Mouse (Mus musculus) forebrain, embryonic 14.5 days (tissue): Measurements from ENCODE around the gene Gabrg2. TPM values are rescaled to one million over a fixed set of nuclear protein-coding genes. Genes with fewer than 3 reads are reported as not detected.

ENCODE experiments used
- ATAC-seq: fragments of 200-750 bp; cut with Nextera tagmentation; 2 replicates; pipeline ENCODE4 v1.8.0; 2017; ENCODE audit warnings: mild to moderate bottlenecking, moderate library complexity
- DNase-seq: peaks from one replicate; pipeline ENCODE4 v3.0.0-alpha.2; 2015; ENCODE audit warnings: low spot score
- H3K27ac ChIP-seq: fragments of 300-500 bp; sonication (generic); 2 replicates; pipeline ENCODE4 v1.5.1; 2014; ENCODE audit warnings: low read depth, mild to moderate bottlenecking, control low read depth, low read length, moderate library complexity
- H3K27me3 ChIP-seq: fragments of 300-500 bp; sonication (generic); replicated peaks from 2 replicates; pipeline ENCODE4 v1.6.1; 2014; ENCODE audit warnings: low read length, control low read depth, mixed read lengths; ENCODE audit not compliant: control insufficient read depth, insufficient read depth
- H3K36me3 ChIP-seq: fragments of 300-500 bp; sonication (generic); 2 replicates; pipeline ENCODE4 v1.6.1; 2014; ENCODE audit warnings: low read length, control low read depth; ENCODE audit not compliant: control insufficient read depth, insufficient read depth
- H3K4me1 ChIP-seq: fragments of 300-500 bp; sonication (generic); 2 replicates; pipeline ENCODE4 v1.6.1; 2014; ENCODE audit warnings: antibody characterized with exemption, low read length, control low read depth; ENCODE audit not compliant: control insufficient read depth, insufficient read depth
- H3K4me2 ChIP-seq: fragments of 300-500 bp; sonication (generic); 2 replicates; pipeline ENCODE4 v1.6.1; 2014; ENCODE audit warnings: mild to moderate bottlenecking, control low read depth, low read length
- H3K4me3 ChIP-seq: fragments of 300-500 bp; sonication (generic); 2 replicates; pipeline ENCODE4 v1.5.1; 2014; ENCODE audit warnings: low read depth, low read length, control low read depth
- H3K9ac ChIP-seq: fragments of 300-500 bp; sonication (generic); 2 replicates; pipeline ENCODE4 v1.6.1; 2014; ENCODE audit warnings: mild to moderate bottlenecking, low read length, control low read depth, moderate library complexity
- H3K9me3 ChIP-seq: fragments of 300-500 bp; sonication (generic); replicated peaks from 2 replicates; pipeline ENCODE4 v1.6.1; 2016; ENCODE audit warnings: low read length, control low read depth, mixed read lengths; ENCODE audit not compliant: control insufficient read depth
- WGBS: fragments of 180-500 bp; shearing (Covaris S2); extraction: QIAGEN DNeasy Blood & Tissue Kit; methylation state at CpG from one replicate; pipeline ENCODE4 v1.1.7; 2014; 5-methylcytosine and 5-hydroxymethylcytosine counted together
- polyA plus RNA-seq: library from polyadenylated mRNA; unstranded; fragments of >200 nt; fragmentation: Nextera tagmentation; extraction: Ambion mirVana; gene quantifications from 2 replicates; pipeline ENCODE4 v1.2.1, GENCODE M21; 2014

The Gabrg2 gene
- 74.3 and 93.7 TPM in 2 replicates for polyA plus RNA-seq

DNA sequence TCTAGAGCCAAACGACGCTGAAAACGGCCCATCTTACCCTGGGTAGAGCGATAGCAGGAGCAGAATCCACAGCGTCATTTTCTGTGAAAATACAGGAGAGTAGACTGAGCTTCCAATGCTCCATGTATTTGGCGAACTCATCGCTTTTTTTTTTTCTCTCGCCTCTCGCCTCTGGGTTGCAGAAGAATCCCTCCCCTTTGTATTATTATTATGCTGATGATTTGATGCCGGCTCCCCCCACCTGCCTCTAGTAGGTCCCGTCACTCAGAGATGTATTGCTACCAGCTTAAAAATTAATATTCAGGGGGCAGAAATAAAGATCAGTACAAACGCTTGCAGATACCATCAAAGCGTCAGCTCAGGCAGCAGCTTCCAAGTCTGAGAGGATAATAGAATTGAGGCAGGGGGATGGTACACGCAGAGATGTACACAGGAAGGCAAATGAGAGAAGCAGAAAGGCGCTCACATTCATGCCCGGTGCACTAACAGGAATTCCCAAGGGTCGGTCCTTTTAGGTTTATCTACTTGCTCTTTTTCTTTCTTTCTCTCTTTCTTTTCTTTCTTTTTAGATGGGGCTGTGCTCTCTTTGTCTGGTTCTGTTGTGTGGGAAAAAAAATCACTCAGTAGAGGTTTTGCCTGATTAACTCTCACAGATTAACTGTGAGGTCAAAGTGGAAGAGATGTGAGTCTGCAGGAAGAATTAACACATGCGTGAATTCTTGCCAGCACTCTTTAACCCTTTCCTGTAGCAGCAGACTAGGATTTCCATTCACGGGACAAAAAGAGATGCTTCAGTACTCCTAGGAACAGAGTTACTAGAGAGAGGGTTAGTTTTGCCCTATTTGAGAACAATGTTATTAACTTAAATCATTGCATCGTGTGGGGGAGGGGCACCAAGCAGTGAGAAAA, at the start of gene Gabrg2:
Gabrg2 (minus strand) TSS at position 668 of the 909 bp plus-strand sequence.
- H3K9ac ChIP-seq: peak within 1 kb of the TSS; percentile 75
- peak within 1 kb of the TSS; percentile 45 for H3K4me3 ChIP-seq
- WGBS: 2% methylated on average over 20 of the region's 20 CpGs
- no peaks in the 10 kb centered on the region for H3K27me3 ChIP-seq
- H3K27ac ChIP-seq: peak within 1 kb of the TSS; percentile 94
- peak within 1 kb of the TSS; percentile 53 for H3K4me2 ChIP-seq
- DNase-seq (peak; percentile 82), ATAC-seq (peak; percentile 86)
- H3K36me3 ChIP-seq: no peaks in the 10 kb centered on the region
- H3K9me3 ChIP-seq: no peaks in the 10 kb centered on the region
- H3K4me1 ChIP-seq: no peaks in the 10 kb centered on the region

DNA sequence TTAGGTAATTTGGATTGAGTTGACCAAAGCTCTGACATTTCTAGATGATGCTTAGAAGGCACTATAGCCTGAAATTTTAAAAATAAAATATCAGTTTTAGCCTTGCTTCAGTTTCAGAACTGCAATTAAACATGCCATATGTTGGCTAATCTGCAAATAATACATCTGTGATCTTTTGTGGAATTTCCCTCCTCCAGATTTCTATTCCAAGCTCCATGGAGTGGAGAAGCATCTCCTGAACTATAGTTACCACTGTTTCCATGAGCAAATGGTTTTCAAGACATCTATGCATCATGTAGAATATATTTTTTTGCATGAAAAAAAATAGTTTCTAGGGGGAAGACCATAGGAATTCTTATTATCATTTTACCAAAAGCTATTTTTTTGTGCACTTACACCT, 47.5 kb upstream of the Gabrg2 start:
- no peaks in the 10 kb centered on the region for H3K4me1 ChIP-seq
- H3K27me3 ChIP-seq: no peaks in the 10 kb centered on the region
- no peak overlapping the region for H3K27ac ChIP-seq
- H3K4me3 ChIP-seq: no peak overlapping the region
- ATAC-seq (no peak), DNase-seq (no peak)
- no peaks in the 10 kb centered on the region for H3K9me3 ChIP-seq
- H3K4me2 ChIP-seq: no peak overlapping the region
- no peaks in the 10 kb centered on the region for H3K36me3 ChIP-seq
- H3K9ac ChIP-seq: no peak overlapping the region

DNA sequence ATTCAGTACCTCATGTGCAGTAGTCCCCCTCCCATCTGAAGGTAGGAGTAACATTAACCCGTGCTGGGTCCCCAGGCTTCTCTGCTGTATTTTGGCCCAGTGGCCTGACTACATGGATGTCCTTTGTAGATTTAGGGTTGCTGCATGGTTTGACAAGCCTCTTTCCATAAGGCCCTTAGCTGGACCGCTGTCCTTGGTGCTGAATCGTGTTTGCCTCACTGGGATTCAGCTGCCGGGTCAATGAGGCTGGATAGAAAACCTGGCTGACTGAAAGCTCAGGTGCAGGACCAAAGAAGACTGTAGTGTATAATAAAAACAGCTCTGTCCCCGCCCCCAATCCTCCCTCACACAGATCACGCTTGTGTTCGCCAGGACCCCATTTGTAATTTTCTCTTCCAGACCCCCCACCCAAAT, 1.2 kb downstream of the Gabrg2 start:
- peak; percentile 76 for ATAC-seq
- no peaks in the 10 kb centered on the region for H3K9me3 ChIP-seq
- H3K9ac ChIP-seq: peak overlapping the region; percentile 75
- WGBS: 1% methylated on average over 7 of the region's 7 CpGs
- H3K4me1 ChIP-seq: no peaks in the 10 kb centered on the region
- no peaks in the 10 kb centered on the region for H3K36me3 ChIP-seq
- H3K4me3 ChIP-seq: peak overlapping the region; percentile 45
- DNase-seq: peak; percentile 83
- peak overlapping the region; percentile 53 for H3K4me2 ChIP-seq
- peak overlapping the region; percentile 94 for H3K27ac ChIP-seq
- no peaks in the 10 kb centered on the region for H3K27me3 ChIP-seq

DNA sequence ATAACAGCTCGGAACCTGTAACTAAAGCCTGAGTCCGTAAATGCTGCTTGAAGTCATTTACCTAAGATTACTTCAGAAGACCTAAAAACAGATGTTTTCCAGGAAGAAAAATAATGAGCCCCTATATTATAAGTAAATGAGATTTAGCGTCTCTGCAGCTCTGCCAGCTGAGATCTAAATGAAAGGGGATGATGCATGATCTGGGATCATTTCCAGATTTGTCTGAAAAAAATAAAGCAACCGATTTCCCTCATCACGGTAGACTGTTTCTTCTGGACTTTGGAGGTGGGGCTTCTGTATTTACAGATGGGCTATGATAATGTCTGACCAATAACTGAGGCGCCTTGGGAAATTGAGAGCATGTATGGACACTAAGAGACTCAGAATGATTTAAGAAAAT, 20.5 kb downstream of the Gabrg2 start:
- DNase-seq (peak; percentile 42), ATAC-seq (no peak)
- no peaks in the 10 kb centered on the region for H3K4me1 ChIP-seq
- no peak overlapping the region for H3K4me3 ChIP-seq
- no peak overlapping the region for H3K27ac ChIP-seq
- 60% methylated on average over 6 of the region's 6 CpGs for WGBS
- no peaks in the 10 kb centered on the region for H3K36me3 ChIP-seq
- no peak overlapping the region for H3K4me2 ChIP-seq
- no peaks in the 10 kb centered on the region for H3K27me3 ChIP-seq
- H3K9me3 ChIP-seq: no peaks in the 10 kb centered on the region
- H3K9ac ChIP-seq: no peak overlapping the region

DNA sequence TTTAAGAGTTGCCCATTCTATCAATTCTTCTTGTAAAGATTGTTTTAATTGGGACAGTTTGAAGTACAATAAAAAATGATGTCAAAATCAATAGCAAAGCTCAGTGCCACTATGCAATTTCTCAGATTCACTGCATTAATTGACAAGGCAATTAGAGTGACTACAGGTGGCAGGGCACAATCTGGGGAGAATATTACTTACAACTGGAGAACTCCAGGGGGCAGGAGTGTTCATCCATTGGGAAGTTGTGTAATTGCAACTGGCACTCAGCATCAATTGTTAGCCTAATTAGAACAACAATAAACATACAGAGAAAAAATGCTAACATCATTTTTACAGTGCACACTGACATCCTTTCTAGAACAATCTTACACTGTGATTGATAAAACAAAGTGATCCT, 32.1 kb downstream of the Gabrg2 start:
- Histone ChIP-seq H3K27ac (no peak overlapping the region), H3K9ac (no peak overlapping the region), H3K36me3 (no peaks in the 10 kb centered on the region), H3K4me2 (no peak overlapping the region), H3K4me1 (no peaks in the 10 kb centered on the region), H3K27me3 (no peaks in the 10 kb centered on the region), H3K4me3 (no peak overlapping the region), H3K9me3 (no peaks in the 10 kb centered on the region)
- peak; percentile 44 for DNase-seq
- no peak; the same call in 1 of the 2 replicates for ATAC-seq

DNA sequence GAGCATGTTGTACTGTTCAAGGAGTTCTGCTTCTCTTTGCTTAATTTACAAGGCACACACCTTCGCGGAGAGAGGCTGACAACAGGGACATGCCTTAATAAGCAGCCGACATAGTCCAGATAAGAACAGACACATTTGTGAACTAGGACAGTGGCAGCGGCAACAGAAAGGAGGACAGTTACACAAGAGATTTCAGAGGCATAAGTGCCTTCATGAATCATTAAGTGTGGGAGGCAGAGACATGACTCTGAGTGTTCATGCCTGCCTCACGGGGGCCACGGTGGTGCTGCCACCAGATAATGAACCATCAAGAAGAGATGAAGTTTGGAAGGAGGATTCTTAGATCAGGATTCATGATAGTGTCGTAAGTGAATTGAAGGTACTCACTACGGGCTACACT, 38.0 kb downstream of the Gabrg2 start:
- DNase-seq: no peak
- no peaks in the 10 kb centered on the region for H3K36me3 ChIP-seq
- WGBS: 94% methylated on average over 8 of the region's 8 CpGs

DNA sequence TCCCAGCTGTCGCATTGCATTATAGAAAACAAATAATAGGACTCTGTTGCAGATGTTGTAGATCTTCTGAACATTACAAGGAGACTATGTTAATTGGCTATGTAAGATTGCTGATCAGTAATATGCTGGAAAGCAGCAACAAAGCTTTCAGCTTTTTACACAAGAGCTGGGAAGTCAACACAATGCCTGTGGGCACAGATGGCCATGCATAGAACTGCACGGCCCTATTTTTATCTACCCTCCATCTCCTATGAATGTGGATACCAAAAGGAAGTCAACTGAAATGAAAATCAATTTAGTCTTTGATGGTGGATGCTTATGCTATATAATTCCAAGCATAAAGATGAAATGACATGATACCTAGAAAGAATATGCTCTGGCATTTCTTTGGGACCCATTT, 47.1 kb downstream of the Gabrg2 start:
- Histone ChIP-seq H3K36me3 (no peaks in the 10 kb centered on the region), H3K4me1 (no peaks in the 10 kb centered on the region), H3K9me3 (no peaks in the 10 kb centered on the region), H3K4me3 (no peak overlapping the region), H3K9ac (no peak overlapping the region), H3K27me3 (no peaks in the 10 kb centered on the region), H3K4me2 (no peak overlapping the region), H3K27ac (no peak overlapping the region)
- WGBS: 84% methylated on average over 2 of the region's 2 CpGs
- ATAC-seq: no peak
- no peak for DNase-seq

More for the DNA sequence above, 38.0 kb downstream of the Gabrg2 start:
- Histone ChIP-seq H3K9ac (no peak overlapping the region), H3K27me3 (no peaks in the 10 kb centered on the region), H3K9me3 (no peaks in the 10 kb centered on the region), H3K4me1 (no peaks in the 10 kb centered on the region), H3K4me2 (no peak overlapping the region), H3K4me3 (no peak overlapping the region), H3K27ac (no peak overlapping the region)
- ATAC-seq: no peak

DNA sequence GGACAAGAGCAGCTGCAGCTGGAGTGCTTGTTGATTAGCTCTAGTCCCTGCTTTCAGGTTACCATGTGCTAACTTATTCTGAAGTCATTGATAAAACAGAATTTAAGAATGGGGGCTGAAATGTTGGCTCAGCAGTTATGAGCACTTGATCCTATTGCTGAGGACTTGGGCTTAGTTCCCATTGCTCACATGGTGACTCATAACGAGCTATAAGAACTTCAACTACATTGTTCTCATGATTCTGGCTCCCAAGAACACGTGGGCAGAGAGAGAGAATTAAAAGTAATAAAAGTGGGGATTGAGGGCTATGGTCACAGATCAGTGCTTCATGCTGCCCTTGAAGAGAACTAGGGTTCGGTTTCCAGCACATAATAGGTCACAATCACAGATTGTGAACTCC, 48.8 kb downstream of the Gabrg2 start:
- no peak overlapping the region for H3K4me2 ChIP-seq
- H3K4me3 ChIP-seq: no peak overlapping the region
- H3K36me3 ChIP-seq: no peaks in the 10 kb centered on the region
- no peaks in the 10 kb centered on the region for H3K9me3 ChIP-seq
- ATAC-seq (no peak), DNase-seq (no peak)
- no peak overlapping the region for H3K27ac ChIP-seq
- H3K4me1 ChIP-seq: no peaks in the 10 kb centered on the region
- no peaks in the 10 kb centered on the region for H3K27me3 ChIP-seq
- no peak overlapping the region for H3K9ac ChIP-seq
- 37% methylated on average over 3 of the region's 3 CpGs for WGBS

DNA sequence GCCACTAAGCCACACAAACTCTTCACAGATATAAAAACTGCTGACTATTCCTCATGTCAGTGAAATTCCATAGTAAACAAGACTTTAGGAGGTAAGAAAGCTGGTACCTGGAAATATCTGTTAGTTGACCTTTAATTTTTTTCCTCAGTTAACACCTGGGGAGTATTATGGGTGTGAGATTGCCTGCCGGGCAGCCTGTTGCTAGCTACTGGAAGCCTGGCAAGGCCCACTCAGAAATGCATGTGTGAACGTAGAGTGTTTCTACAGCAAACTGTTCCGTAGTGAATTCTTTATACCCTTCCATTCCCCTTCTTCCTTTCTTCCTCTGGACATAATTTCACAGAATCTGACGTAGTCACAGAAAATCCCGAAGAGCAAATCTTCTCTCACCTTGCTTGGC, 55.2 kb downstream of the Gabrg2 start:
- Histone ChIP-seq H3K36me3 (no peaks in the 10 kb centered on the region), H3K27ac (no peak overlapping the region), H3K4me1 (no peaks in the 10 kb centered on the region), H3K9me3 (no peaks in the 10 kb centered on the region), H3K4me2 (no peak overlapping the region), H3K27me3 (no peaks in the 10 kb centered on the region), H3K9ac (no peak overlapping the region), H3K4me3 (no peak overlapping the region)
- DNase-seq: no peak
- no peak for ATAC-seq
- WGBS: 94% methylated on average over 5 of the region's 5 CpGs
